Mouse (Mus musculus): ENCODE data around the gene Srgn.

DNA sequence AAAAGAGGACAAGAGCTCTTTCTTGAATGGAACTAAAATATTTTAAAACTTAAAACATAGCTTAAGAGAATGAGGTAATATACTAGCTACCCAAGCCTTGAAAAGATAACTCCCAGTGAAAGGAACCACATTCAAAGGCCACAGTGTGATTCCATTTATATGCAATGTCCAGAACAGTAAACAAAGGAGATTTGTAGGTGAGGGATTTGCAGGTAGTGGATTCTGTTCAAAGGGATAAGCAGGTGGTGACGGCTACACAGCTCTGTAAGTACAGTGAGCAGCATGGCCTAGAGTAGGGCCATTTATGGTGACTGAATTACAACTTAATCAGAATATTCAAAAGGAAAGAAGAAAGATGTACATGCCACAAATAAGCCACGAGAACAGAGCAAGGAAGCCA is 50.3 kb downstream of the Srgn start:
- no peak for TF ChIP-seq POLR2A (IDR thresholded peaks at IDR 0.05; ENCODE audit: borderline replicate concordance, extremely low read depth, low read depth, low read length)
- no peak for TF ChIP-seq CTCF (IDR thresholded peaks at IDR 0.05; ENCODE audit: insufficient read depth, low read length)
